Mouse (Mus musculus) cerebellum, adult 2 months (tissue): ENCODE measurements at regions not wholly inside any gene's neighbourhood (a gene's known extent, or its start where the extent isn't known, plus 50 kb on each side); places are given as distances from the start of the nearest gene placed in this dataset.

ENCODE experiments used
- CTCF ChIP-seq: fragments of 200-500 bp; IDR thresholded peaks from 2 replicates; pipeline ENCODE4 v1.5.1; 2011; ENCODE audit warnings: low read depth, mild to moderate bottlenecking, control low read depth, low read length, moderate library complexity, borderline replicate concordance; ENCODE audit not compliant: insufficient read depth
- POLR2A ChIP-seq: fragments of 200-500 bp; IDR thresholded peaks from 2 replicates; pipeline ENCODE4 v1.6.1; 2011; ENCODE audit warnings: low read length, control low read depth, borderline replicate concordance; ENCODE audit not compliant: insufficient read depth

- TF ChIP-seq CTCF (no peak), POLR2A (no peak)
Observed at GRCm38 (mm10) chr2:19145881-19146280, 53.2 kb upstream of the Armc3 start.
